Mouse (Mus musculus) E14TG2a.4 (cell line): Measurements from ENCODE around the gene Tbc1d22a.

Experiments used
- H3K27me3 ChIP-seq: 2 replicates; pipeline ENCODE4 v1.6.1; 2014; ENCODE audit warnings: low read length, control low read depth; ENCODE audit not compliant: insufficient read depth
- H3K36me3 ChIP-seq: 2 replicates; pipeline ENCODE4 v1.6.1; 2014; ENCODE audit warnings: low read length, control low read depth; ENCODE audit not compliant: insufficient read depth
- H3K4me1 ChIP-seq: replicated peaks from 2 replicates; pipeline ENCODE4 v1.6.1; 2014; ENCODE audit warnings: low read depth, low read length, control low read depth
- H3K4me3 ChIP-seq: replicated peaks from 2 replicates; pipeline ENCODE4 v1.5.1; 2014; ENCODE audit warnings: mild to moderate bottlenecking, low read length
- H3K9me3 ChIP-seq: 2 replicates; pipeline ENCODE4 v1.6.1; 2014; ENCODE audit warnings: low read length, control low read depth
- CTCF ChIP-seq: conservative IDR thresholded peaks from 2 replicates; pipeline ENCODE4 v1.5.1; 2014; ENCODE audit warnings: low read length
- NANOG ChIP-seq: IDR thresholded peaks from 2 replicates; pipeline ENCODE4 v1.6.1; 2014; ENCODE audit warnings: borderline replicate concordance, low read length, mixed read lengths
- POU5F1 ChIP-seq: IDR thresholded peaks from 2 replicates; pipeline ENCODE4 v1.6.1; 2014; ENCODE audit warnings: low read length, borderline replicate concordance

Tbc1d22a gene

GRCm38 (mm10) chr15:86224972-86225551 lies 10.8 kb downstream of the Tbc1d22a start:
- H3K9me3 ChIP-seq = peaks cover 9% of the 10 kb centered on the region
- peaks cover 8% of the 10 kb centered on the region; the same call in 1 of the 2 replicates for H3K36me3 ChIP-seq
- H3K4me3 ChIP-seq = no peak overlapping the region
- H3K27me3 ChIP-seq = no peaks in the 10 kb centered on the region
- peaks cover 19% of the 10 kb centered on the region for H3K4me1 ChIP-seq
- no peak for TF ChIP-seq NANOG
- no peak for TF ChIP-seq POU5F1

DNA sequence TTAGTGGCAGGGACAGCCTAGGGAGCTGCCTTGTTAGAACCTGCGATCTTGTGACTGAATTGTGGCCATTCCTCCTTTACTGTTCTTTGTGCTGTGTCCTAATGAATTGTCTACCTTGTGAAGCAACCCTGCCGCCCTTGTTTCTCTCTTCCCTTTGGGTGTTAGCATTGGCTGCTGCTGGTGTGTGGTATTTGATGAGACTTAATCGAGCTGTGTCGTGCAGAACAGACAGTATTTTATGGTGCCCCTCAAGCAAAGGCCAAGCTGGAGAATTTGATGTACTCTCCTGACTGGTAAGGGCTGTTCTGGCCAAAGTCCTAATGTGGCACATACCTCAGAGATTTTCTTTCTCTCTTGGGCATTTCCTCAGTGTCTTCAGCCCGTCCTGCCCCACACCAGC lies 12.0 kb downstream of the Tbc1d22a start:
- H3K27me3 ChIP-seq = no peaks in the 10 kb centered on the region
- peaks cover 8% of the 10 kb centered on the region for H3K4me1 ChIP-seq
- peaks cover 13% of the 10 kb centered on the region; the same call in 1 of the 2 replicates for H3K36me3 ChIP-seq
- TF ChIP-seq CTCF (no peak), NANOG (no peak), POU5F1 (no peak)
- no peak overlapping the region for H3K4me3 ChIP-seq
- H3K9me3 ChIP-seq = peaks cover 9% of the 10 kb centered on the region

DNA sequence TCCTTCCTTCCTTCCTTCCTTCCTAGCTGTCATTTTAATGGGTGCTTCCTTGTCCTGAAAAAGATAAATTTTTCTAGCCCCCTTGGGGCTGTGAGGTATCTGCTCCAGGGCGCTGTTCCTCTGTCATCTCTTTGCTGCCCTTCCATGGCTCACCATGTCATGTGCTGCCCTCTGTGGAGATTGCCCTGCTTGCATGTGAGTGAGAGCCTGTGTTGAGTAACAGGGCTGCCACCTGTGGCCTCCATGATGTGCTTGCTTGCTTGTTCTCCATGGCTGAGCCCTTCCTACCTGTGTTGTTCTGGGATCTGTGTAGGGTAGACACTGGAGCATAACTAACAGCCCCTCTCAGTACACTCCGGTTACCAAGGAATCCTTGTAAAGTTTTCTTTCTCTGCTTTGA lies 12.7 kb downstream of the Tbc1d22a start:
- Histone ChIP-seq H3K4me1 (0 out of 2 replicates have a peak, but pooled peaks cover 5% of the 10 kb centered on the region), H3K9me3 (peaks cover 9% of the 10 kb centered on the region), H3K36me3 (peaks cover 13% of the 10 kb centered on the region; the same call in 1 of the 2 replicates), H3K4me3 (no peak overlapping the region), H3K27me3 (no peaks in the 10 kb centered on the region)
- no peak for TF ChIP-seq NANOG

DNA sequence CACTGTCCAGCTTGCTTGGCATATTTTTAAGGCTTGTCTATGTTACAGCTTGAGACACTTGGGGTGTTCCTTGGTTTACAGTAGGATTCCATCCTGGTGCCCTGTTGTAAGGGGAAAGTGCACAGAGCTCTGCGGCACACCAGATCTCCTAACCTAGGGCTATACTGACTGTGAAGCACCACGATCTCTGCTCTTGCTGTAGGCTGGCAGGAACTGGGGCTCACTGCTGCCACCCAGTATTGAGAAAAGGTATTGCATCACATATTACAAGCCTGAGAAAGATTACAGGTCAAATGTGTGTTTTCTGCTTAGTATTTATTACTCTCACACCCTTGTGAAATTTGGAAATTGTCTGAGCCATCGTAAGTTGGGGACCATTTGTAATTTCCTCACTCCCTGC lies 13.9 kb downstream of the Tbc1d22a start:
- Histone ChIP-seq H3K36me3 (peaks cover 13% of the 10 kb centered on the region; the same call in 1 of the 2 replicates), H3K4me1 (0 out of 2 replicates have a peak, but pooled peaks cover 5% of the 10 kb centered on the region), H3K27me3 (no peaks in the 10 kb centered on the region), H3K9me3 (peaks cover 8% of the 10 kb centered on the region), H3K4me3 (no peak overlapping the region)
- no peak for TF ChIP-seq POU5F1
- peak; percentile 59 for TF ChIP-seq CTCF

DNA sequence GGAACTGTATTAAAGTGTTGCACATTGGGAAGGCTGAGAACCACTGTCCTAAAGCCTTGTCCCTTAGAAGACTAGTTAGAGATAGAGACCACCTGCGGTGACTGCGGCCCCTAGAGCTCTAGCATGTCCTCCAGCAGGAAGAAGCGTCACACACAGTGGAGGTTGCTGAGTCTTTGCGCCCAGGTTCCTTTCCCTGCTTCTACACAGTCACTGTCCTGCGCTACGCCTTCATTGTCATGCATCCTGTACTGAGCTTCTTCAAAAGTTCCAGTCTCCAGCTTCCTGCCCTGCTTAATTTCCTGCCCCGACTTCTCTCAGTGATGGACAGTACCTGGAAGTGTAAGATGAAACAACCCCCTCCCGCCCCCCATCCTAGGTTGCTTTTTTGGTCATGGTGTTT lies 14.8 kb downstream of the Tbc1d22a start:
- Histone ChIP-seq H3K4me3 (no peak overlapping the region), H3K36me3 (peaks cover 15% of the 10 kb centered on the region; the same call in 1 of the 2 replicates)
- TF ChIP-seq CTCF = no peak
- TF ChIP-seq NANOG = no peak

DNA sequence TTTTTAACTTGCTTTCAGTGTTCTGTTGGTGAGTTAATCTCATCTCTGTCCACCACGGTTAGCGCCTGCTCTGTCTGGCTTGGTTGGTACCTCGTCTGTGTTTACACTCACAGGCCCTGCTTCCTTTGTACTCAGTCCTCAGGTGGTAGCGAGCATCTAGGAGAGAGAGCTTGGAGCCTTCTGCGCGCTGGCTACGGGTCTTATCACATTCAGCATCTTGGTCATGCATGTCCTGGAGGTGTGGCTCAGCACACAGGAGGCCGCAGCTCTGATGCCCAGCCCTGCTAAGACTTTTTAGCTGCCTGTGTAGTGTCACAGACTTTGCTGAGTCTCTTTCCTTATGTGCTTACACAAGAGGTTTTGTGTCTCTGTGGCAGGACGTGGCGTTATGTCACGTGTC lies 15.4 kb downstream of the Tbc1d22a start:
- Histone ChIP-seq H3K4me1 (0 out of 2 replicates have a peak, but pooled peaks cover 8% of the 10 kb centered on the region), H3K9me3 (no peaks in the 10 kb centered on the region; the same call in 1 of the 2 replicates), H3K27me3 (no peaks in the 10 kb centered on the region), H3K4me3 (no peak overlapping the region), H3K36me3 (peaks cover 16% of the 10 kb centered on the region; the same call in 1 of the 2 replicates)
- TF ChIP-seq POU5F1 (no peak), CTCF (no peak), NANOG (no peak)

More for the DNA sequence above, 14.8 kb downstream of the Tbc1d22a start:
- H3K9me3 ChIP-seq = peaks cover 3% of the 10 kb centered on the region
- H3K27me3 ChIP-seq = no peaks in the 10 kb centered on the region
- H3K4me1 ChIP-seq = 0 out of 2 replicates have a peak, but pooled peaks cover 5% of the 10 kb centered on the region

GRCm38 (mm10) chr15:86231170-86231569 lies 16.9 kb downstream of the Tbc1d22a start:
- Histone ChIP-seq H3K36me3 (peaks cover 32% of the 10 kb centered on the region), H3K4me3 (no peak overlapping the region), H3K4me1 (0 out of 2 replicates have a peak, but pooled peaks cover 10% of the 10 kb centered on the region), H3K9me3 (no peaks in the 10 kb centered on the region; the same call in 1 of the 2 replicates), H3K27me3 (no peaks in the 10 kb centered on the region)
- no peak for TF ChIP-seq POU5F1
- no peak for TF ChIP-seq CTCF
- no peak for TF ChIP-seq NANOG

GRCm38 (mm10) chr15:86231831-86232512 lies 17.7 kb downstream of the Tbc1d22a start:
- peaks cover 37% of the 10 kb centered on the region for H3K36me3 ChIP-seq
- TF ChIP-seq NANOG (no peak), POU5F1 (no peak), CTCF (no peak)
- H3K4me1 ChIP-seq = 0 out of 2 replicates have a peak, but pooled peaks cover 10% of the 10 kb centered on the region
- no peaks in the 10 kb centered on the region for H3K27me3 ChIP-seq
- no peaks in the 10 kb centered on the region; the same call in 1 of the 2 replicates for H3K9me3 ChIP-seq
- no peak overlapping the region for H3K4me3 ChIP-seq
